Mouse (Mus musculus) c-Kit-positive CD71-positive TER-119-positive erythroid progenitor cells, embryonic 14.5 days (primary cell): Measurements from ENCODE around the gene Tmem176b.
A peak's percentile ranks its signal among the peaks of the same experiment; 100 is the strongest.
"Not testable (repeated sequence)": the region's sequence is repeated elsewhere in the genome, so short reads cannot be mapped to it uniquely, and the experiment has no call there.

ENCODE experiments used
- DNase-seq: peaks from one replicate; pipeline ENCODE4 v3.0.0-alpha.2; 2013; ENCODE audit warnings: low spot score

The Tmem176b gene

GRCm38 (mm10) chr6:48840973-48841625 lies at the start of gene Tmem176b:
Gene Tmem176b, minus strand, starts transcription at chr6:48841496.
- DNase-seq: no peak

- DNase-seq: no peak
These were observed 35.3 kb upstream of the Tmem176b start for GRCm38 (mm10) chr6:48876510-48877135.

- no peak for DNase-seq
These were observed 34.2 kb upstream of the Tmem176b start for GRCm38 (mm10) chr6:48875515-48875914.

GRCm38 (mm10) chr6:48874576-48874975 lies 33.3 kb upstream of the Tmem176b start:
- no peak for DNase-seq

- DNase-seq: no peak
These were observed 31.3 kb upstream of the Tmem176b start, which contains the start of gene Aoc1 for GRCm38 (mm10) chr6:48872596-48872995. Gene Aoc1, plus strand, starts transcription at chr6:48872896.

- DNase-seq: no peak
These were observed 28.5 kb upstream of the Tmem176b start for GRCm38 (mm10) chr6:48869774-48870173.

GRCm38 (mm10) chr6:48867158-48867557 lies 25.9 kb upstream of the Tmem176b start:
- no peak for DNase-seq

- not testable (repeated sequence) for DNase-seq
These were observed 25.2 kb upstream of the Tmem176b start for GRCm38 (mm10) chr6:48866355-48866950.

GRCm38 (mm10) chr6:48865152-48865745 lies 24.0 kb upstream of the Tmem176b start:
- DNase-seq: no peak

- no peak for DNase-seq
These were observed 23.4 kb upstream of the Tmem176b start for GRCm38 (mm10) chr6:48864723-48865122.

GRCm38 (mm10) chr6:48864181-48864580 lies 22.9 kb upstream of the Tmem176b start:
- DNase-seq: no peak

- no peak for DNase-seq
These were observed 22.2 kb upstream of the Tmem176b start for GRCm38 (mm10) chr6:48863488-48863887.

GRCm38 (mm10) chr6:48862816-48863215 lies 21.5 kb upstream of the Tmem176b start:
- DNase-seq: no peak

GRCm38 (mm10) chr6:48861616-48862280 lies 20.5 kb upstream of the Tmem176b start:
- no peak for DNase-seq

- DNase-seq: no peak
These were observed 19.6 kb upstream of the Tmem176b start for GRCm38 (mm10) chr6:48860851-48861250.

- peak; percentile 28 for DNase-seq
These were observed 19.0 kb upstream of the Tmem176b start for GRCm38 (mm10) chr6:48860130-48860815.

GRCm38 (mm10) chr6:48857613-48858302 lies 16.5 kb upstream of the Tmem176b start:
- no peak for DNase-seq

- DNase-seq: no peak
These were observed 12.9 kb upstream of the Tmem176b start for GRCm38 (mm10) chr6:48854155-48854554.

GRCm38 (mm10) chr6:48851820-48852491 lies 10.7 kb upstream of the Tmem176b start:
- no peak for DNase-seq

- no peak for DNase-seq
These were observed 3.8 kb upstream of the Tmem176b start for GRCm38 (mm10) chr6:48845086-48845485.
